Mouse (Mus musculus): ENCODE results near the gene Tshz2. TPM values are rescaled to one million over a fixed set of nuclear protein-coding genes. Genes with fewer than 3 reads are reported as not detected.
"Not testable (repeated sequence)": the region's sequence is repeated elsewhere in the genome, so short reads cannot be mapped to it uniquely, and the experiment has no call there.

Gene Tshz2
- total RNA-seq, 2 experiments from 2014 or later: 22.4 to 24.8 TPM

DNA sequence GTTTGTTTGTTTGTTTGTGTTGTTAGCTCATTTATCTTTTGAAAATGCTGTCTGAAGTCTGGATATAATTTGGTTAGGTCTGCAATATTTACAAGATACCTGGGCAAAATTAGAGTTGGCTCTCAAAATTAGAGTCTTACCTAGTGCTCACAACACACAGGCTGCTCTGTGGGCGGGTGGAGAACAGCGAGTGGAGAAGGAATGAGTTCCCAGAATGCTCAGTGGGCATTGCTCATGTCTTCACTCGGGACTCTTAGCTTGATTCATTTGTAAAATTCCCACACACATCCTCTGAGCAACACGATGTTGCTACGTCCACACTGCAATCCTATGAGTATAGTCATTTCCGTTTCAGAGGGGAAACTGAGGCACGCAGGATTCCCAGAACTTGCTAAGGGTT, 180.1 kb downstream of the Tshz2 start:
- DNase-seq: no peak

DNA sequence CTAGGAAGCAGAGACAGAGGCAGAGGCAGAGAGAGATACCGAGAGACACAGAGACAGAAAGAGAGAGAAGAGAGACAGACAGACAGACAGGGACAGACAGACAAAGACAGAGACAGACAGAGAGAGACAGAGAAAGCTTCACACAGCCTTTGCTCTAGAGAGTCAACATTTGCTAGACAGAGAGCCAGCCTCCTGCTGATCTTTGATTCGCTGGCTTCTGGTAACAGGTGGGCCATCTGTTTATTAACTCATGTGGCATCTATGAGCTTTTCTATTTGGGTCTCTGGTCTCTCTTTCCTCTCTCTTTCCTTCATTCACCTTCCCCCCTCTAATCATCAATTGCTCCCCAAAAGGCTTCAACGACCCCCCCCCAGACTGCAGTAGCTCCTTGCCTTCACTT, 181.5 kb downstream of the Tshz2 start:
- DNase-seq: no peak

DNA sequence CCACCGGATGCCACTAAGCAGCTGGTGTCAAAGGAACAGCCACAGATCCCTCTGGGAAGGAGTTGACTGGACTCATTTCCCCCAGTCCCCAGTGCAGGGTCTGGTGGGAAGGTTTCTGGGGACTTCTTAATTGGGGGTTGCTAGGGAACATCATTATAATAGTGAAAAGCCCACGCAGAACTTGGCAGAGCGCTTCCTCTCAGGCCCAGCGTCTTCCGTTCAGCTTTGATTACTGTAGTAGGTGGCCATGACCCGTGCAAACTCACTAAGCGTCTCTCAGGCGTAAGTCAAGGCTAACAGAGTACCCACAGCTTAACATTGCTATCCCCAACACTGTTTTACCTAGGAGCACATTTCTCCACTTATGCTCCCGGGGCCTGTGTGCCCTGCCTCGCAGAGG, 181.9 kb downstream of the Tshz2 start:
- DNase-seq: no peak

DNA sequence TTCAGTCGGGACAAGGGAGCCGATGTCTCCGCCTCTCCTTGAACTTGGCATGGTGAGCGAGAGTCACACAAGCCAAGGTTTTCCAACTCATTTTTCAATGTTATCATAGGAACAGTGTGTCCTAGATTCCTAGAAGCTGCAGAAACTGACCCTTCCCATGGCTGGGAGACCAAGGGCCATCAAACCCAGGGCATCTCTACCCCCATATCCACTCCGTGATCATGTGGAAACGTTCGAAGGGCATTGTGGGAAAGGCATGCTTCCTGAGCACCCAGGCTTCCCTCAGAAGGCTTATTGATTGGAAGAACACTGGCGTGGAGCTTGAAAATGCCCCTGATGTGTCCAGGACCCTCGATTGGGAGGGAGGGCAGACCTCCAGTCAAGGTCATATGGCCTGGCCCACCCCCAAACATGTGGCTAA, 188.2 kb downstream of the Tshz2 start:
- no peak for DNase-seq

DNA sequence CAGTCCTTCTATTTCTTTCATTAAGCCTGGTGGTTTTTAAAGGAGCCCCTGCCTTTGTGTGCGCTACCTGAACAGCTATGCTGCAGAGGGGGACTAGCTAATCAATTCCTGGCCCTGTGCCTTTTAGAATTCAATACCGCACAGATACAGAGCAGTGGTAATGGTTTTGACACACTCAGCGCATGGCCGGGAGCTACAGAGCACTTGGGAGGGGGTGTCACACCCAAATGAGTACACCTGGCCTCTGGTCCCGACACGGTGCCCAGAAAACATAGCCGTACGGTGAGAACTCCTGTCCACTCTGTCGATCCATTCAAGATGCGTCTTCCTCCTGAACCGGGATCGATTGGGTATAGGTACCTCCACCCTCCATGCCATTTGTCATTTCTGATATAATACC, 193.1 kb downstream of the Tshz2 start:
- DNase-seq: no peak

DNA sequence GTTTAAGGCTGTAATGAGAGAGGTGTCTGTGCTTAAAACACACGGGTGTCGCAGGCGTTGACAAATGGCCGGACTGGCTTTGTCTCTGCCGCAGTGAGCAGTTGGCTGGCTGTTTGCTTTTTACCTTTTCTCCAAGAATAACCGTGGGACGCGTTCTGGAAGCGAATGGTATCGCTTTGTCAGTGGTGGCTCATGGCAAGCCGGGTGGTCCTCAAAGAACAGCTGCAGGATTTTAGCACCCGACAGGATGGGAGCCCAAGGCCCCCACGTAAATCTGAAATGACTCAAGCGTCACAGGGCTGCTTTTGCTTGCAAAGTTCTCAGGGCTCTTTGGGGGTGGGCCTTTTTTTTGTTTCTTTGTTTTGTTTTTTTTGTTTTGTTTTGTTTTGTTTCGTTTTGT, 193.5 kb downstream of the Tshz2 start:
- no peak for DNase-seq

DNA sequence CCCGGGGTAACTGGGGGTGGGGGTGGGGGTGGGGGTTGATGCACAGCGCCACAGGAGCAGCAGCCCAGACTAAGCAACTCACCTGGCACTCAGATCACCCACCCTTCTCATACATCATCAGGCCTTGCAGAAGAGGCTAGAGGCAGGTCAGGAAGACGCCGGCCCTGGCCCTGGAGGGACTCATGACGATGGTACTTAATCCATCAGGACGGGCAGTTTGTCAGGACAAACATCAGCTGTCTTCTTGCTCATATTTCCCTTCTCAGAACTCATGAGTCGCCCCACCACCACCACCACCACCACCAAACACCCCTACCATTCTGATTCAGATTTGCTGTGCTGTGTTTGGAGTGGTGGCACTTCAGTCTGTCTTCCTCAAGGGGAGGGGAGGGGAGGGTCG, 194.0 kb downstream of the Tshz2 start:
- DNase-seq: no peak

DNA sequence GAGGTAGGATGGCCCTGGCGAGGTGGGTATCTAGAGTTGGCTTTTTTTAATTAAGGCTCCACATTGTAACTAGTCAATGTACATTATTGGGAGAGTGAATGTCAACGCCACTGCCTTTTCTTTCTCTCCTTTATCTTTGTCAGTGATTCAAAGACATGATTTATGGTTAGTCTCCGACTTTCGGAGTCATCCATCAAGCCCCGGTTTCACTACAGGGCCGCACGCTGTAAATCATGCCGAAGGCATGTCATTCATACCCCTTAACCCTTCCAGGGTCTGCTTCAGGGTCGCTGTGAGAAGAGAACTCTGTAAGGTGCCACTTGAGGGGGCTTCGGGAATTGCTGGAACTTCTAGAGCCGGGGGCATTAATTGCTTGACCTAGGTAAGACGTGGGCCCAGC, 199.4 kb downstream of the Tshz2 start:
- no peak for DNase-seq

DNA sequence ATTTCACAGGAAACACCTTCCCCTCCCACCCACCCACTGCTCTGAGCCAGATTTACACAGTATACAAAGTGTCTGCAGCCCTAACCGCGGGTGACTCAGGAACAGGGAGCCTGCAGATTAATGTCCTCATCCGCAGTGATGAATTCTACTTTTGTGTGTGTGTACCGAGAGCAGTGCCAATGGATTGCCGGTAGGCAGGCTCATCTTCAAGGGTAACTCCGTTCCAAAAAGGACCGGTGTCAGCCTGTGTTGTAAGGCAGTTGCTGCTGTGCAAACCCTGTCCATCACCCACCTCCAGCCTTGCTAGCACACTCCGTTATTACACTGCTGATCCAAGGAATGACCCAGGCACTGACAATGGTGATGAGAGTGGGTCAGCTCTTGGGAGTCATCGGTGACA, 200.8 kb downstream of the Tshz2 start:
- DNase-seq: no peak

DNA sequence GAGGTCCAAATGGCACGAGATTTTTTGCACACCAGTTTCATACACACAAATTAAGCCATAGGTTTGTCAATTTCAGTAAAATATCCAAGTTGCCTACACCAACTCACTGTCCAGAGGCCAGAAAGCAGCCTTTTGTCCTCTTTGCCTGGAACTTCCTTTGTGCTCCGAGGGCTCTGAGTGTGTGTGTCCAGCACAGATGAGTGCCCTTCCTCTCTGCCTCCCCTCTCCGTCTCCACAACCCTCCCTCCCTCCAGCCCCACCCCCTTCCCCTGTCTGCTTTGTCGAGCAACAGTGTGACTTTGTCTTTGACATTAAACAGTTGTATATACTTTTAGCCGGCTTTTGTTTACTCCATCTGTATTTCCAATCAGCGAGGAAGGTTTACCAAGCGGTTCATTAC, 201.8 kb downstream of the Tshz2 start:
- DNase-seq: no peak

DNA sequence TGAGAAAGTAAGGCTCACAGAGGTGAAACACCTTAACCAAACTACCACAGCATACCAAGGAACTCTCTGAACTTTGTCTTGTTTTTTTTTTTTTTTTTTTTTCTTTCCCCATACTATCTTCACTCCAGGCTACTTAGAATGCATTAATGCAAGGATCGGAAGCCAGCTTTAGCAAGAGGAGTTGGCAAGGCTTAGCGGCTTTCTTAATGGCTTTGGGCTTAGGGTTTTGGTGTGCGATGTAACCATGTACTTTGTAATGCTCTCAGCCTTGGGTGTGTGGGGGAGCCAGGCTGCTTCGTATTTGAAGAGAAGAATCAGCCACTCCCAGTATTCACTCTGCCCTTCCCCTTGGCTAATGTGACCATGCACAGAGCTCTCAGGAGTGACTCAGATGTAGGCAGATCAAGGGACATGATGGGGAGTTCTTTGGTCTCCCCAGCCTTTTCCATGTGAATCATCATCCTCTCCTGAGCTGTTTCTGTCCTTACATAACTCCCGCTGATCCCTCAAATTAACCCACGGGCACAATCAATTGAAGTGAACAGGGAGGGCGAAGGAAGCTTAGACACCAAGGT, 204.3 kb downstream of the Tshz2 start:
- no peak for DNase-seq

DNA sequence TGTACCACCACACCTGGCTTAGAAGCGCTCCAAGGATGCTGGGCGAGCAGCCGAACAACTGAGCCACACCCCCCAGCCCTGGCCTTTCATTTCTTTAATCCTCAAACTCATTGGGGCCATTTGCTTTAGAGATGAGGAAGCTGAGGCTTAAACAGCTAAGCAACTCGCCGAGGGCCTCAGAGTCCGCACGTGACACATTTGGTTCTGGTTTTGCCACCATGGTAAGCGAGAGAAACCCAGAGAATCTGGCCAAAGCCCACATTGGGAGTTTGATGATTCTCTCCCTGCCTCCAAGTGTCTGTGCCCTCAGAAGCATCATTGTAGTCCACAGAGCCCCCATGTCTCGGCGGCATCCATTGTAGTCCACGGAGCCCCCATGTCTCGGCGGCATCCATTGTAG, 205.7 kb downstream of the Tshz2 start:
- DNase-seq: no peak

DNA sequence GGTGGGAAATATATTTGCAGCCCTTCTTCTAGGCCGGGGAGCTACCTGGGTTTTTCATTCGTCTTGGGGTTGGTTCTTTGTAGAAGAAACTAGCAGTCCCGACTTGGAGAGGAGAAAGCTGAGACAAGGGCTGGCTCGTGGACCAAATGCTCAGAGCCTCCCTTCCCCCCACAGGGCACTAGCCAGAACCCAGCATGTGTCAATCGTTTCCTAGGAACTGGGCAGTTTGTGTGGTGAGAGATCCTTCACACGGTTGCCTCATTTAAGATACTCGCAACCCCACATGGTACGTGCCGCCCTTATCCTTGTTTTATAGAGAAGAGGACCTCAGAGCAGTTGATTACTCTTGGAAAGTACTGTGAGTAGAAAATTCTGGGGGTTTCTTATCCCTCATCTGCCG, 208.6 kb downstream of the Tshz2 start:
- no peak for DNase-seq

DNA sequence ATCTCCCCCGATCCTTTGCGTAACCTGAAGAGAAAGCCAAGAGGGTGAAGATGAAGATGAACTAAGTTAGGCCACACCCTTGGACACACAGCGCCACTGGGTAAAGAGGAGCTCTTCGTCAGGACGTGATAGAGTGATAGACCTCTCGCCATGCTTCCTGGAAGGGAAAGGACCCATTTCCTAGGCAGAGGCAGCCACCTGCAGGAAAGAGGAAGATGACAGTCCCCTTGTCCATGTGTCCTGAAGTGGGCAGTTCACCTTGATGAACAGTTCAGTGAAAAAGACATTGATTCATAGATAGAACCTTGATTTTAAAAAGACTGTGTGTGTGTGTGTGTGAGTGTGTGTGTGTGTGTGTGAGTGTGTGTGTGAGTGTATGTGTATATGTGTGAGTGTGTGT, 209.7 kb downstream of the Tshz2 start:
- no peak for DNase-seq

DNA sequence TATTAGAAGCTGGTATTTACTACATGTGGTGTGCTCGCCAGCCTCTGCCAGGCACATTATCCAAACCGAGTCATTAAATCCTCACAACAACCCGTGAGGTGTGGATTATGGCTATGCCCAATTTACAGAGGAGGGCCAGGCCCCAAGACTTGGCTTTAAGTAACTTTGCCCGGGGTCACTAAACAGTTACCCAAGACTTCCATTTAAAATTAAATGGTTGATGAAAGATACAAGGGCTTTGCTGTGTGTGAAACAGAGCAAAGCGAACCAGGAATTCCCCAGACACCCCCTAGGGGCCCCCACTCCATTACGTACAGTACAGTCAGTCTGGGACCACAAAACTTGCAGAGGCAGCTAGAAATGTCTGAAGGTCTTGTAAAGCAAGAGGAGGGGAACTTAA, 210.7 kb downstream of the Tshz2 start:
- DNase-seq: no peak

DNA sequence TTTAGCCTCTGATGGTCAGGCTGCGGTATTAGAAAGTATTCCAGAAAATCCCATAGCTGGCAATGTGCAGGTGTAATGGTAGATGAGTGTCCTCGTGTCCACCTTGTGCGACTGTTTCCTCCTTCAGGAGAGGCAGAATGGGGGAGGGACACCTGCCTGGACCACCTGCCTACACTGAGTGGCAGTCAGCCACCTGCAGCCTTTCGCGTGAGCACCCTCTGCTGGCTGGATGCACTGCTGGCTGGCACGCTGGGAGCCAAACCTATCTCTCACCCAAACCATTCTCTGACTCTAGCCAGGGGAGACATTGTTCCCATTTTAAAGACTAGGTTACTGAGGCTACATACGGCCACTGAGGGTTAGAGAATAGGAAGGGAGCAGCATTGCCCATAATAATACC, 216.3 kb downstream of the Tshz2 start:
- peak; percentile 21 for DNase-seq

DNA sequence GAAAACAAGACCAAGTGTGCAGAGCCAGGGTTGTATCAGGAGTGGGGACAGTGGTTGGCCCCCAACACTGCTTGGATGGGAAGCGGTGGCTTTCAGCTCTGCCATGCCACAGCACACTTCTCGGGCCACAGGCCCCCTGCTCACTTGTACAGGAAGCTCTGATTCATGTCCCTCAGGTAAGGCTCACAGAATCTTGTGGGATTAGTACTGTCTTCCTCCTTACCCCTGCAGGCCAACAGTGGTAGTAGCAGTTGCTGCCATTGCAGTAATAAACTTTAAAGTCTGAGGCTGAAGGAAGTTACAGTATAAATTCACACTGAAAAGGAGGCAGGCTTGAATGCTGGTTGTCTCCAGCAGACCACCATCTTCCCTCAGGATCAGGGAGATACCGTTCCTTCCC, 216.7 kb downstream of the Tshz2 start:
- DNase-seq: no peak

DNA sequence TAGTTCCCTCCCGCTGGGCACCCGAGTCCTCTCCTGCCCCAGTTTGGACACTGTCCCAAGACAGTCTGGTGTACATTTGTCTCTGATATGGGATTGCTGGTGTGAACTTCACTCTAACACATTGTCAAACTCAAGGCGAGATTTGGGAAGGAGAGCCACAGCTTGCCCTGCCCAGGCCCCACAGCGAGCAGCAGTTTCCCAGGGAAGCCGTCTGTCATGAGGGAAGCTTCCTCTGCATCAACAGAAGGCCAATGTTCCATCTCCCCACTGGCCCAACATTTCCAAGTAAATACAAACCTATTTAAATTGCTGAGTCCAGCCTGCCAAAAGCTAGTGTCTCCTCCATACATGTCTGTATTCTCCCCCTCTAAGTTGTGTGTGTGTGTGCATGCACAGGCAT, 218.8 kb downstream of the Tshz2 start:
- DNase-seq: no peak

DNA sequence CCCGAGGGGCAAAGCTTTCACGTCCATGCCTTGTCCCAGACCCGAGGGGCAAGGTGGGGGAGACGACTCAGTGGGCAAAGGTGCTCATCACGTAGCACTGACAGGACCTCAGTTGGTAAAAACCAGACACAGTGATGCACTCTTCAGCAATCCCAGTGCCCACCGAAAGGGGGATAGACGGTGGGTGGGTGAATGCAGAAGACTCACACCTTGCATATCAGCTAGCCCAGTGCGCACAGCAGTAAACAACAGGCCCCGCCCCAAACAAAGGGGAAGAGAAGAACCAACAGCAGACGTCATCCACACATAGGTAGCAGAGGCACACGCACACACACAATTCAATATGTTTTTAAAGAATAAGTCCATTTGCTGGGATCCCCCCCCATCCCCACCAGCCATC, 221.7 kb downstream of the Tshz2 start:
- DNase-seq: no peak

DNA sequence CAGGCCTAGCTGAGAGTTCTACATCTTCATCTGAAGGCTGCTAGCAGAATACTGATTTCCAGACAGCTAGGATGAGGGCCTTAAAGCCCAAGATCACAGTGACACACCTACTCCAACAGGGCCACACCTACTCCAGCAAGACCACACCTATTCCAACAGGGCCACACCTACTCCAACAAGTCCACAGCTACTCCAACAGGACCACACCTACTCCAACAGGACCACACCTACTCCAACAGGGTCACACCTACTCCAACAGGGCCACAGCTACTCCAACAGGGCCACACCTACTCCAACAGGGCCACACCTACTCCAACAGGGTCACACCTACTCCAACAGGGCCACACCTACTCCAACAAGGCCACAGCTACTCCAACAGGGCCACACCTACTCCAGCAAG, 224.2 kb downstream of the Tshz2 start:
- DNase-seq: not testable (repeated sequence)

DNA sequence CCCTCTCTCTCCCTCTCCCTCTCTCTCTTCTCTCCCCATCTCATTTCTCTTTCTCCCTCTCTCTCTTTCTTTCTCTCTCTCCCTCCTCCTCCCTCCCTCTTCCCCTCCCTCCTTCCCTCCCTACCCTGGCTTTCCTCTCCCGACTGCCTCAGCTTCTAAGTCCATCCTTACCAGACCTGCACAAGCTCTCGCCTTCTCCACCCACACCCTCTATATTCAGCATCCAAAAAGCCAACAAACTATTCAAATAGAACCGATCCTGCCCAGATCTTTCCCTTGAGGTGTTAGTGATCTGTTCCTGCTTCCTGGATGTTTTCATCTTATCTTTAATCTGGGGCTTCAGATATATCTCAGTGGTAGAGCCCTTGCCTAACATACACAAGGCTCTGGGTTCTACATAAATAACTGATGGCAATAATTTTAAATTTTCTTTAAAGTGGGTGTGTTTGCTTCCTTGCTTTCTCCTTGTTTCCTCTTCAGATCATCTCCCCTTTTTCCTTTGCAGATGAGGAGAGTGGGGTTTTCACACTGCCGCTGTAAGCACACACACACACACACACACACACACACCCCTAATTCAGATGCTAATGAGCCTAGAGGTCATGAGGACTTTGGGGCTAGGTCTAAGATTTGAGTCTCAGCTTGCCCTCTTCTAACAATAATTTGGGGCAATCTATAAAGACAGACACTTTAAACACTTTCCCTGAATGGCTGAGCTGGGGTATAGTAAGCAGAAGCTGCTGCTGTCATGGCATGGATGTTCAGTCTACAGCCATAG, 226.5 kb downstream of the Tshz2 start:
- DNase-seq: no peak

DNA sequence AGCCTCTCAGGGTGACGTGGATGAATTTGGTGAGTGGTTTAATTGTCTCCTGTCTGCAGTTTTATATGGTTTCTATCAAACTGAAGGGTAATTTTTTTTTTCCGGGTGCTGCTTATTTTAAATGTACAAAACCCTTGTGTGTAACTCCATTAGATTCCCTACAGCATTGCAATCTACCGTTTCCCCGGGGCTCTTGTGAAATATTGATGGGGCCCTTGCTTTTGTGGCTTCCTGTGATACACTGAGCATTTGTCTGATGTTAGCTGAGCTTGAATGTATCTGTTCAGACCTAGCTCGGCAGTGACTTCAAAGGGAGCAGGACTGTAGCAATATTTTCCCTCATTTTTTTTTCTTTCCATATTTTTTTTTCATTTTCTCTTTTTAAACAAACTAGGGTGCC, 228.1 kb downstream of the Tshz2 start:
- no peak for DNase-seq

DNA sequence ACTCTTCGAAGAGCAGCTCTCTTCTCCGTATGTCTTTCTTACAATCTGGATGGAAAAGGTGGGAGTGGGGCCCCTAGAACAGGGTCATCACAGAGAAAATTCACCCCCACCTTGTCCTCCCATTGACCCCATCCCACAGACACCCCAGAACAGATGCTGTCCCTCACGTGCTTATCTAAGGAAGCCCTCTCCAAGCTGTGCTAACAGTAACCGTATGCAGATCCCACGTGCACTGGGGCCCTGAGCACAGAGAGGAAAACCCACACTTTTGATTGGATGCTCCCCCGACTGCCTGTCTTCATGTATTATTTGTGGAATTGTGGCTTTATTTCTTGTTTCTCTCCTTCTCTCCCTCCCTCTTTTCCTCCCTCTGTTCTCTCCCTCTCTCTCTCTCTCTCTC, 229.9 kb downstream of the Tshz2 start:
- no peak for DNase-seq

DNA sequence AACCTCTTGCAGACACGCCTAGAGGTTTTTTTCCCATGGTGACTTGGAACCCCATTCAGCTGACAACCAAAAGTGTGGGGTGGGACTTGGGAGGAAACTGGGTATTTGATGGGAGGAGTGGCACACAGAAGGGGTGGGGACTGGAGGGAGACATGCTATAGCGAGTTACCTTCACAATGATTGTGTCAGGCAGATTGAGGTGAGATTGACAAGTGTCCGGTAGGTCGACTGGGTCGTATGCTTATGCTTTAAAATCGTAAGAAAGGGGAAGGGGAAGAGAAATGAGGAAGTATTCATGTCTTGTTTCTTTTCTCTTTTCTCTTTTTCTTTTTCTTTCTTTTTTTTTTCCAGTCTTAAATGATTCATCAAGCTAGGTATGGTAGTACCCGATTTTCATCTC, 236.7 kb downstream of the Tshz2 start:
- DNase-seq: no peak

DNA sequence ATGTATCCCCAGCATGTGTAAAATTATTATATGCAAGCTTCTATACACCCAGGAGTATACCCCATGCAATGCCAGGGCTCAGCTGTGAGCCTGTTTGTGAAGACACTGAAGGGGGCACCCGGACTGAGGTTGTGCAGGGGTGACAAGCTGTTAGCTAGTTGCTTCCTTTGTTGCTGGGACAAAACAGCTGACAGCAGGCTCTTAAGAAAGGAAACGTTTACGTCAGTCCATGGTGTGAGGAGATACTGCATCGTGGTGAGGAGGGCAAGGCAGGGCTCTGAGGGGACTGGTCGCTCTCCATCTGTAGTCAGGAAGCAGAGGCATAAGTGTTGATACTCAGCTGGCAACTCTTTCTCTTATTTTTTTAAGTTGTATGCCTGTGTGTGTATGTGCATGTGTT, 237.7 kb downstream of the Tshz2 start:
- no peak for DNase-seq

Data from gastrocnemius, postnatal 10 days (tissue).